Mouse (Mus musculus) ovary, adult 18-20 months (tissue): Measurements from ENCODE around the gene Pcx.
"Not testable (repeated sequence)": the region's sequence is repeated elsewhere in the genome, so short reads cannot be mapped to it uniquely, and the experiment has no call there.

Experiments
- DNase-seq: peaks from one replicate; pipeline ENCODE4 v3.0.0; 2022; ENCODE audit warnings: low spot score, mixed read lengths

The Pcx gene

DNA sequence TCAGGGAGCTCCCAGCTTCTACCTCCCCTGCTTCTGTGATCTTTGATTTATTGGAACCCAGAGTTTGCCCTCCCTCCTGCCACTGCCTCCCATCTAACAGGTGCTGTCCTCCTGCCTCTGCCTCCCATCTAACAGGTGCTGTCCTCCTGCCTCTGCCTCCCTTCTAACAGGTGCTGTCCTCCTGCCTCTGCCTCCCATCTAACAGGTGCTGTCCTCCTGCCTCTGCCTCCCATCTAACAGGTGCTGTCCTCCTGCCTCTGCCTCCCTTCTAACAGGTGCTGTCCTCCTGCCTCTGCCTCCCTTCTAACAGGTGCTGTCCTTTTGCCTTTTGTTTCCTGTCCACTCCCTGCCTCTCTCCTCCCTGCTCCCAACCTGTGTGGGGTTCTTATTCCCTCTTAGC, 76.5 kb downstream of the Pcx start:
- not testable (repeated sequence) for DNase-seq

GRCm38 (mm10) chr19:4587426-4587825, 77.2 kb downstream of the Pcx start:
- DNase-seq, result no peak

DNA sequence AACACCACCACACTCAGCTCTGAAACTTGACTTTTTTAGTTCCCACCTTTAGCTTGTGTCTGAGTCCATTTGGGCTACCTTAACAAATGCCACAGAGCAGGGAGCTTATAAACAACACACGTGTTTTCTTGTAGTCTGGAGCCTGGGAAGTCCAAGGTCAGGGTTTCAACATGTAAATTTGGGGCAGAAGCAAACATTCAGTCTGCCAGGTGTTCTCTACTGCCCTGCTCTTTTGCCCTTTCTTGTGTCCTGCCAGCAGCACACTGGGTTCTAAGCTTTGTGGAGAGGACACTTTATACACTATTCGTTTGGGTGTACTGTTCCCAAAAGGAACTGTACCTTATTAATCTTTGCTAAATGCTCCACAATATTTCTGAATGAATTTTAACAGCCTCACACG, 78.2 kb downstream of the Pcx start:
- no peak for DNase-seq

- no peak for DNase-seq
These were observed 78.8 kb downstream of the Pcx start for GRCm38 (mm10) chr19:4589081-4589480.

DNA sequence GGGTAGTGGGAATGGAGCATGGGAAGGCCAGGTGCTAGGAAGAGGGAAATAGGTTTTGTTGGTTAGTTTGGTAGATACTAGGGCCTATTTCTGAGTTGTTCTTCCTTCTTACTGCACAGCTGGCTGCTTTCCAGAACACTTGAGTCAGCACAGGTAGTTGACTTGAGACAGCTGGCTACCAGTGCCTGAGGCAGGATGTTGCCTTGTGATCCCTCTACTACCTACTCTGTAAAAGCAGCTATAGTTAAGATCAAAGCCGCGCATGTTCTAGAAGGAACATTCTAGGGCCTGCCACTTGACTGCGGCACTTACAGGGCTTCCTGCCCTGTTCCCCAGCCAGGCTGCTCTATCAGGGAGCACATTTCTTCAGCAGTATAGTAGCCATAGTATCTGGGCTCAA, 79.8 kb downstream of the Pcx start:
- no peak for DNase-seq

- DNase-seq, result no peak
These were observed 83.7 kb downstream of the Pcx start for GRCm38 (mm10) chr19:4593792-4594522.

- DNase-seq, result no peak
These were observed 85.8 kb downstream of the Pcx start for GRCm38 (mm10) chr19:4596071-4596470.

DNA sequence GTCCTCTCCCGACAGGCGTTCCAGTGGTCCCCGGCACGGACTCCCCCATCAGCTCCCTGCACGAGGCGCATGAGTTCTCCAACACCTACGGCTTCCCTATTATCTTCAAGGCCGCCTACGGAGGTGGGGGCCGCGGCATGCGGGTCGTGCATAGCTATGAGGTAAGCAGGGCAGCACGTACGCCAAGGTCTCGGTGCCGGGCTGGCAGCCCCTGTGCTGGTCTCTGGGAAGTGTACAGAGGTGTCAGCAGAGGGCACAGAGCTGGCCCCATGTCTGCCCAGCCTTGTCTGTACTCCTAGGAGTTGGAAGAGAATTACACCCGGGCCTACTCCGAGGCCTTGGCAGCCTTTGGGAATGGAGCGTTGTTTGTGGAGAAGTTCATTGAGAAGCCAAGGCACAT, 92.2 kb downstream of the Pcx start:
- DNase-seq, result no peak

GRCm38 (mm10) chr19:4603801-4604723, 93.8 kb downstream of the Pcx start:
- DNase-seq, result no peak

GRCm38 (mm10) chr19:4605654-4606053, 95.4 kb downstream of the Pcx start:
- DNase-seq, result no peak

- no peak for DNase-seq
These were observed 97.1 kb downstream of the Pcx start for GRCm38 (mm10) chr19:4607406-4607805.

GRCm38 (mm10) chr19:4608511-4608910, 98.2 kb downstream of the Pcx start:
- no peak for DNase-seq

- no peak for DNase-seq
These were observed 99.8 kb downstream of the Pcx start for GRCm38 (mm10) chr19:4610109-4610508.

DNA sequence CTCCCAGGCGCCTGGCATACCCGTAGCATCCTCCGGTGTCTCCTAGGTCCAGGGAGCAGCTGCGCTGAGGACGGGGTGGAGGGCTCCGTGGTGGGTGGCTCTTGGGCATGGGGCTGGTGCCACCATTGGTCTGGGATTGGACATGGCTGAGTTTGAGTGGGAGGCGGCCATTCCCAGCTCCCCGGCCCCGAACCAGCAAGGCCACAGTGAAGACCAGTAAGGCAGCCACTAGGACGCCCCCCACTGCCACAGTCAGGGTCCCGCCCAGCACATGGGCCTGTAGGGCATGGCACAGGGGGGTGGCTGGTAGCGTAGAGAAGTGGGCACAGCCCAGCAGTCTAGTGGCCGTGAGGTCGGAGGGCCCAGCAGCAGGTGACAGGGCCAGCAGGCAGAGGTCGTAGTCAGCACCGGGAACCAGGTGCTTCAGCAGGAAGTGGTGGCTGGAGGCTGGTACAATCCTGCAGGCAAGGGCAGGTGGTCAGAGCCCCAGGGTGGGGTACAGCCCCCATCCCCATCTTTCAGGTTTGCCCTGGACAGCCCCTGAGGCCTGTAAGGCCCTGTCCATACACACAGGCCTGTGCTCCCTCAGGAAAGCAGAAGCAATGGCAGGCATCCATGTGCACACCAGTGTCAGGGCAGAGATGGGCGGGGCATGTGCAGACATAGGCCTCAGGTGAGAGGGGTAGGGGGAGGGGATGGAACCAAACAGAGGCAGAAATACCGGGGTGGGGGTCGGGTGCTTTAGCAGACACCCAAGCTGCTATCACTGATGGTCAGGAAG, 102.1 kb downstream of the Pcx start:
- no peak for DNase-seq

- no peak for DNase-seq
These were observed 103.4 kb downstream of the Pcx start for GRCm38 (mm10) chr19:4613464-4614304.

GRCm38 (mm10) chr19:4614305-4615150, 104.3 kb downstream of the Pcx start:
- DNase-seq, result no peak

DNA sequence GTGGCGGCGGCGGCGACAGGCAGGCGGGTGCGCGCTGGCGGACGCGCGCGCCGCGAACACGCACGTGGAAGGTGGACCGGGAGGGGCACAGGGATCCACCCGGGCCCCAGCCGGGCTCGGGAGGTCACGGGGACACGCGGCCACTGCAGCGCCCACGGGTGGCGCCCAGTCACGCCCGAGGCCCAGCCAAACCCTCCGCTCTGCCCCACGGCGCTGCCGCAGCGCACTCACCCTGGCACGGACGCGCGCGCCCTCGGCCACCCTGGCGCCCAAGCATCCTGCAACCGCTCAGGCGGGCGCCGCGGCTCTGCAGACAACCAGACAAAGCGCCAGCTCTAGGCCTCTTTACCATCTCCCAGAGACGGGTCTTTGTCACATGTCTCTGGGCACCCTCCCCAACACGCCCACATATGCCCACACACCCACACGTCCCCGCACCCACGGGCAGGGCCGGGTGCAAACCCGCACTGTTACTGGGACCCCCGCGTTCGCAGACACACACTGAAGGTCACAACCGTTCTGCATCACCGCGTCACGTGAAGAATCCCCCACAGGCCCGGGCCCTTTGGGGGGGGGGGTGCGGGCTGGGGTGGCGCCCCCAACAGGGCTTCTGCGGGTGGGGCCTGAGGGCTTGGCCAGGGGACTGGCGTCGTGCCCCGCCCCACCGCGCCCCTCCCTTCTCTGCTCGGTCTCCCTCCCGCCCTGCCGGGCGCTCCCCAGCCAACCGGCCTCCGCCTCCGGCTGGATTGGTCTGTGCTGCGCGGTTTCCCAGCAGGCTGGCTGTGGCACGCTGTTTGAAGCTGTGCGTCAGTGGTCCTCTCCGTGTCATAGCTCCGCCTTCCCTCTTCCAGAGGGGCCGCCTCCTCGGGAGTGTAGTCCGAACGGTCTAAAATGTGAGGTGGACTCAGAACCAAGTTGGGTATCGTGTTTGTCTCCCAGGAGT, 105.2 kb downstream of the Pcx start, which contains the start of gene Lrfn4:
TSS of gene Lrfn4 (minus strand) at position 517 of the 943 bp plus-strand sequence.
- peak; percentile 90 for DNase-seq

DNA sequence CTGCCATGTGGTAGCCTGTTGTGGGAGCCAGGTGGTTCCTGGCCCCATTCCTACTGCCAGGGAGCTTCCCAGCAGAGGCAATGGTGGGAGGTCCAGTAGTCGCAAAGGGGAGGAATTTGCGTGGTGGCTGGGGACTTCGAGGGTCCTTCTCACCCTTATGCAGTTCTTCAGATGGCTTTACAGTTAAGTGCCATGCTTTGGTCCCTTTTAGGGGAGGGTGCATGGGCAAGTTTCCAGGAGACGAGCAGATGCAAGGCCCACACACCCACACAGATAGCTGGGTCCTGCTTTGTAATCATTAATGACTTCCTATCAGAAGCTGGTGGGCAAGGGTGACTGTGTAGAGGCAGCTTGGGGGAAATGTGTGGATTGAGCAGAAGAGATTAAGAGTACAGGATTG, 106.3 kb downstream of the Pcx start:
- no peak for DNase-seq

DNA sequence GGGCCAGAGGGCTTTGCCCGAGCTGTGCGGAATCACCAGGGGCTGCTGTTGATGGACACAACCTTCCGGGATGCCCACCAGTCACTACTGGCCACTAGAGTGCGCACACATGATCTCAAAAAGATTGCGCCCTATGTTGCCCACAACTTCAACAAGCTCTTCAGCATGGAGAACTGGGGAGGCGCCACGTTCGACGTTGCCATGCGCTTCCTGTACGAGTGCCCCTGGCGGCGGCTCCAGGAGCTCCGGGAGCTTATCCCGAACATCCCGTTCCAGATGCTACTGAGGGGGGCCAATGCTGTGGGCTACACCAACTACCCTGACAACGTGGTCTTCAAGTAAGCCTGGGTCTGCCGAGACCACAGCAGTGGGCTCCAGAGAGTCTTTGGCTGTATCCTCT, 107.9 kb downstream of the Pcx start:
- no peak for DNase-seq
